Mouse (Mus musculus): ENCODE measurements at regions not wholly inside any gene's neighbourhood (a gene's known extent, or its start where the extent isn't known, plus 50 kb on each side); places are given as distances from the start of the nearest gene placed in this dataset.

GRCm38 (mm10) chr1:76509486-76509885 is 963.4 kb downstream of the Slc4a3 start:
- WGBS (ENCODE audit: insufficient replicate concordance): 79% methylated on average over 3 of the region's 3 CpGs

GRCm38 (mm10) chr1:76512156-76512555 is 966.1 kb downstream of the Slc4a3 start:
- Histone ChIP-seq H3K27me3 (ENCODE audit: insufficient read depth, low read length) (no peaks in the 10 kb centered on the region), H3K4me3 (ENCODE audit: low read depth, low read length) (no peak overlapping the region), H3K36me3 (replicated peaks; ENCODE audit: insufficient read depth, low read length) (no peaks in the 10 kb centered on the region), H3K4me2 (ENCODE audit: low read depth, low read length) (no peak overlapping the region), H3K9ac (replicated peaks) (no peak overlapping the region), H3K9me3 (ENCODE audit: low read length) (no peaks in the 10 kb centered on the region), H3K27ac (ENCODE audit: low read depth) (no peak overlapping the region), H3K4me1 (ENCODE audit: insufficient read depth) (no peaks in the 10 kb centered on the region)
- no peak for DNase-seq
- TF ChIP-seq CTCF (IDR thresholded peaks at IDR 0.05; ENCODE audit: low read depth) (no peak), EP300 (IDR thresholded peaks at IDR 0.05; ENCODE audit: low read depth) (no peak)
- WGBS (ENCODE audit: insufficient replicate concordance): 58% methylated on average over 1 of the region's 1 CpGs
- no peak for ATAC-seq

More at GRCm38 (mm10) chr1:76509486-76509885, 963.4 kb downstream of the Slc4a3 start:
- Histone ChIP-seq H3K27me3 (ENCODE audit: insufficient read depth, low read length) (no peaks in the 10 kb centered on the region), H3K36me3 (replicated peaks; ENCODE audit: insufficient read depth, low read length) (no peaks in the 10 kb centered on the region), H3K27ac (ENCODE audit: low read depth) (no peak overlapping the region), H3K9me3 (ENCODE audit: low read length) (no peaks in the 10 kb centered on the region), H3K9ac (replicated peaks) (no peak overlapping the region), H3K4me2 (ENCODE audit: low read depth, low read length) (no peak overlapping the region), H3K4me3 (ENCODE audit: low read depth, low read length) (no peak overlapping the region), H3K4me1 (ENCODE audit: insufficient read depth) (no peaks in the 10 kb centered on the region)
- DNase-seq: no peak
- ATAC-seq: no peak
- TF ChIP-seq CTCF (IDR thresholded peaks at IDR 0.05; ENCODE audit: low read depth) (no peak), EP300 (IDR thresholded peaks at IDR 0.05; ENCODE audit: low read depth) (no peak)

GRCm38 (mm10) chr1:76513490-76513889 is 967.4 kb downstream of the Slc4a3 start:
- Histone ChIP-seq H3K27ac (ENCODE audit: low read depth) (no peak overlapping the region), H3K9me3 (ENCODE audit: low read length) (no peaks in the 10 kb centered on the region), H3K4me2 (ENCODE audit: low read depth, low read length) (no peak overlapping the region), H3K9ac (replicated peaks) (no peak overlapping the region), H3K4me3 (ENCODE audit: low read depth, low read length) (no peak overlapping the region), H3K27me3 (ENCODE audit: insufficient read depth, low read length) (no peaks in the 10 kb centered on the region), H3K36me3 (replicated peaks; ENCODE audit: insufficient read depth, low read length) (no peaks in the 10 kb centered on the region), H3K4me1 (ENCODE audit: insufficient read depth) (no peaks in the 10 kb centered on the region)
- TF ChIP-seq CTCF (IDR thresholded peaks at IDR 0.05; ENCODE audit: low read depth) (no peak), EP300 (IDR thresholded peaks at IDR 0.05; ENCODE audit: low read depth) (no peak)
- DNase-seq (no peak), ATAC-seq (no peak)
- 75% methylated on average over 2 of the region's 2 CpGs for WGBS (ENCODE audit: insufficient replicate concordance)

- Histone ChIP-seq H3K36me3 (replicated peaks; ENCODE audit: insufficient read depth, low read length) (no peaks in the 10 kb centered on the region), H3K4me2 (ENCODE audit: low read depth, low read length) (no peak overlapping the region), H3K4me3 (ENCODE audit: low read depth, low read length) (no peak overlapping the region), H3K4me1 (ENCODE audit: insufficient read depth) (no peaks in the 10 kb centered on the region), H3K27me3 (ENCODE audit: insufficient read depth, low read length) (no peaks in the 10 kb centered on the region), H3K9me3 (ENCODE audit: low read length) (no peaks in the 10 kb centered on the region), H3K9ac (replicated peaks) (no peak overlapping the region), H3K27ac (ENCODE audit: low read depth) (no peak overlapping the region)
- ATAC-seq: no peak
- TF ChIP-seq EP300 (IDR thresholded peaks at IDR 0.05; ENCODE audit: low read depth) (no peak), CTCF (IDR thresholded peaks at IDR 0.05; ENCODE audit: low read depth) (no peak)
- 64% methylated on average over 9 of the region's 9 CpGs for WGBS (ENCODE audit: insufficient replicate concordance)
- DNase-seq: no peak
These were observed 983.5 kb downstream of the Slc4a3 start for GRCm38 (mm10) chr1:76529531-76529930.

- 74% methylated on average over 6 of the region's 6 CpGs for WGBS (ENCODE audit: insufficient replicate concordance)
- DNase-seq: no peak
- H3K4me2 ChIP-seq (ENCODE audit: low read depth, low read length): no peak overlapping the region
- no peak for ATAC-seq
- H3K9me3 ChIP-seq (ENCODE audit: low read length): no peaks in the 10 kb centered on the region
- TF ChIP-seq CTCF (IDR thresholded peaks at IDR 0.05; ENCODE audit: low read depth): no peak
- TF ChIP-seq EP300 (IDR thresholded peaks at IDR 0.05; ENCODE audit: low read depth): no peak
- no peaks in the 10 kb centered on the region for H3K4me1 ChIP-seq (ENCODE audit: insufficient read depth)
- H3K9ac ChIP-seq (replicated peaks): no peak overlapping the region
- no peaks in the 10 kb centered on the region for H3K27me3 ChIP-seq (ENCODE audit: insufficient read depth, low read length)
- no peak overlapping the region for H3K4me3 ChIP-seq (ENCODE audit: low read depth, low read length)
- no peaks in the 10 kb centered on the region for H3K36me3 ChIP-seq (replicated peaks; ENCODE audit: insufficient read depth, low read length)
- H3K27ac ChIP-seq (ENCODE audit: low read depth): no peak overlapping the region
These were observed 984.3 kb downstream of the Slc4a3 start for GRCm38 (mm10) chr1:76530342-76530741.

- peak; percentile 27; the same call in 1 of the 2 replicates for ATAC-seq
- WGBS (ENCODE audit: insufficient replicate concordance): 62% methylated on average over 4 of the region's 4 CpGs
- peak; percentile 11 for DNase-seq
These were observed 979.3 kb downstream of the Epha4 start for GRCm38 (mm10) chr1:76535522-76535956.

GRCm38 (mm10) chr1:76540529-76540928 is 974.4 kb downstream of the Epha4 start:
- no peak for TF ChIP-seq CTCF (IDR thresholded peaks at IDR 0.05; ENCODE audit: low read depth)
- no peak for TF ChIP-seq EP300 (IDR thresholded peaks at IDR 0.05; ENCODE audit: low read depth)
- Histone ChIP-seq H3K4me2 (ENCODE audit: low read depth, low read length) (no peak overlapping the region), H3K9me3 (ENCODE audit: low read length) (no peaks in the 10 kb centered on the region), H3K27ac (ENCODE audit: low read depth) (no peak overlapping the region), H3K9ac (replicated peaks) (no peak overlapping the region), H3K27me3 (ENCODE audit: insufficient read depth, low read length) (no peaks in the 10 kb centered on the region), H3K4me1 (ENCODE audit: insufficient read depth) (no peaks in the 10 kb centered on the region), H3K36me3 (replicated peaks; ENCODE audit: insufficient read depth, low read length) (no peaks in the 10 kb centered on the region), H3K4me3 (ENCODE audit: low read depth, low read length) (no peak overlapping the region)
- no peak for DNase-seq
- WGBS (ENCODE audit: insufficient replicate concordance): 22% methylated on average over 3 of the region's 3 CpGs
- peak; percentile 33; the same call in 1 of the 2 replicates for ATAC-seq

More at GRCm38 (mm10) chr1:76535522-76535956, 979.3 kb downstream of the Epha4 start:
- H3K27me3 ChIP-seq (ENCODE audit: insufficient read depth, low read length): no peaks in the 10 kb centered on the region
- H3K9me3 ChIP-seq (ENCODE audit: low read length): no peaks in the 10 kb centered on the region
- no peak overlapping the region for H3K9ac ChIP-seq (replicated peaks)
- H3K4me2 ChIP-seq (ENCODE audit: low read depth, low read length): no peak overlapping the region
- no peaks in the 10 kb centered on the region for H3K4me1 ChIP-seq (ENCODE audit: insufficient read depth)
- H3K27ac ChIP-seq (ENCODE audit: low read depth): no peak overlapping the region
- no peak overlapping the region for H3K4me3 ChIP-seq (ENCODE audit: low read depth, low read length)
- TF ChIP-seq EP300 (IDR thresholded peaks at IDR 0.05; ENCODE audit: low read depth): no peak
- no peak for TF ChIP-seq CTCF (IDR thresholded peaks at IDR 0.05; ENCODE audit: low read depth)
- H3K36me3 ChIP-seq (replicated peaks; ENCODE audit: insufficient read depth, low read length): no peaks in the 10 kb centered on the region

All from liver, postnatal 0 days (tissue).